Mouse (Mus musculus) brain, adult 2 months (tissue): ENCODE results near the gene Cd164l2.

ENCODE experiments used
- DNase-seq: peaks from one replicate; pipeline ENCODE4 v3.0.0; 2011; ENCODE audit warnings: low read depth, low spot score

Cd164l2 gene

DNA sequence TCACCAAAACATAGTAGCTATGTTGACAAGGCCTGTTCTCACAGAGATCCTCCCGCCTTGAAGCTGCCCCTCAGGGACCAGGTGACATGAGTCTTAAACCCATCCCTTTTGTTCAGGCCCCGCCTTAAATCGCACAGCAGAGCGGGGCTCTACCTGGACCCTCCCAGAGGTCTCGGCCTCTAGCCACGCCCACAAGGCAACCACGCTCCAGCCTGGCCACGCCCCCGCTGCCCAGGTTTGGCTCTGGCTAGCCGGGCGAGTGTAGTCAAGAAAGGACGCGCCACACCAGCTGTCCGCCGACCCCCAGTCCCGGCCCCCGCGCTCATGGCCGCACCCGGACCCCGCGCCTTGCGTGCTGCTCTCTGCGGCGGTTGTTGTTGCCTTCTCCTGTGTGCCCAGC is 8.7 kb downstream of the Cd164l2 start:
- DNase-seq, result no peak

GRCm38 (mm10) chr4:133221701-133222100 is 9.8 kb downstream of the Cd164l2 start:
- no peak for DNase-seq

DNA sequence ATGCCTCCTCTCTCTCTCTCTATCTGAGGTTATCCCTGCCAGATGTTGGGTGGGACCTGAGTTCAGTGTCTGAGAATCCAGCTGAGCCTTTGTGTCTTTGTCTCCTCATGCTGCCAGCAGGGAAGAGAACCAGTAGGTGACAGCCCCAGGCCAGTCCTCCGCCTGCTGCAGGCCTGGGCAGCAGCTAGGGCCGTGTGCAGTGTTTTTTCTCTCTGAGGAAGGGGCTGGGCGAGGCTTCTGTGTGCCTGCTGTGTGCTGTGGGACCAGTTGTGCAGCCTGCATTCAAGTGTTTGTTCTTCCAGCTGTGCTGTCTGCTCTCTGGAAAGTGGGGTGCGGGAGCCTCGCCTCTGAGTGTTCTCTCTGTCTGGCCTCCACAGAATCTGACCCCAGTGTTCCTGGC is 11.9 kb downstream of the Cd164l2 start:
- DNase-seq, result no peak

- DNase-seq, result no peak
These were observed 14.1 kb downstream of the Cd164l2 start for GRCm38 (mm10) chr4:133226073-133226472.

- DNase-seq, result no peak
These were observed 15.7 kb downstream of the Cd164l2 start for GRCm38 (mm10) chr4:133227636-133228035.

DNA sequence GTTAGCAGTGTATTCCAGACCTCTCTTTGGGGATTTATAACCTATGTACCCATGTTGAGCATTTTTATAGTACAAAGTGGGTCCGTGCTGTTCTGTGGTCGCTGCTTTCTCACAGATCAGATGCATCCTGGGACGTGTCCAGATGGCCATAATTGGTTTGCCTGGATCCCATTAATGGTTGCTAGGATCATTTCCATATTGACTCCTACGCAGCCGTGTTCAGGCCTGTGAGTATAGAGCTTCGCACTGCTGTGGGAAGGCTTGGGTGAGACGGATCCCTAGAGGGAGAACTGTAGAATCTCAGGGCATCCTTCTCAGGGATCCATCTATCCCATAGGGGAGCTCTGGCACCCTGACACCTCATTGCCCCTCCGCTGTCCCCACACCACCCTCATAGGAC is 17.7 kb downstream of the Cd164l2 start:
- DNase-seq, result no peak

GRCm38 (mm10) chr4:133233285-133233976 is 21.5 kb downstream of the Cd164l2 start:
- DNase-seq, result peak; percentile 61

GRCm38 (mm10) chr4:133234771-133235170 is 22.8 kb downstream of the Cd164l2 start:
- no peak for DNase-seq

GRCm38 (mm10) chr4:133235415-133235814 is 23.5 kb downstream of the Cd164l2 start:
- DNase-seq, result no peak

DNA sequence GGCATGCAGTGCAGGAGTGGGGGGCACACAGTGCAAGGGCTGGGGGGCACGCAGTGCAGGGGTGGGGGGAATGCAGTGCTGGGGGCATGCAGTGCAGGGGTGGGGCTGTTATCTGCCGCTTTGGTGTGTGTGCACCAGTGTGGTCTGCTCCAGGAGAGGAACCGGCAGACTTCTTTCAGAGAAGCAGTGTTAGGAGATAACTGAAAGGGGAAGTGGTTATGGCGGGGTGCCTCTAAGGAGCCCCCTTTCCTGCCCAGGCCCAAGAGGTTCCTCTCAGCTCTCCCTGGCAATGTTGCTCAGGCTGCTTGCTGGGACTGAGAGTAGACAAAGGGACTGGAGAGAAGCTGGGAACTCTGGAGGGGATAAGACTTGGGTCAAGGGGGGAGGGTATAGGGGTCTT is 26.0 kb downstream of the Cd164l2 start:
- no peak for DNase-seq

GRCm38 (mm10) chr4:133240490-133240921 is 28.6 kb downstream of the Cd164l2 start, which contains the start of gene Map3k6:
Gene Map3k6, plus strand, starts transcription at chr4:133240818.
- no peak for DNase-seq

GRCm38 (mm10) chr4:133240934-133241908 is 29.3 kb downstream of the Cd164l2 start:
- peak; percentile 91 for DNase-seq

DNA sequence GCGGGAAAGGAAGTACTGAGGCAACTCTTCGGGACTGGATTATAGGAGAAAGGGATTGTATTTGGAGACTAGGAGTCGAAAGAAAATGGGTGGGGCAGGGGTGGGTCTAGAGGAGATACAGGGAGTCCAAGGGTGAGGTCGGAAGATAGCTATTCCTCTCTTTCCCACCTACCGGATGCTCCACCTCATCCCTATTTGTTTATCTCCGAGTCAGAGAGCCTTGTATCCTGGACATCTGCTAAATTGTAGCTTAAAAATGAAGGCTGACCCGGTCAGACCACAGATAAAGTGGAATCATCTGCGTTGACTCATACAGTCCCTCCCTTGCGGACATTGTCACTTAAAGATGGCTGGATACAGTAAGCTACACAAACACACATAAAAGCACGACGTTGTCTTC is 30.0 kb downstream of the Cd164l2 start:
- DNase-seq, result no peak

GRCm38 (mm10) chr4:133242710-133243109 is 30.8 kb downstream of the Cd164l2 start:
- DNase-seq, result no peak

- DNase-seq, result no peak
These were observed 31.6 kb downstream of the Cd164l2 start for GRCm38 (mm10) chr4:133243538-133243937.

DNA sequence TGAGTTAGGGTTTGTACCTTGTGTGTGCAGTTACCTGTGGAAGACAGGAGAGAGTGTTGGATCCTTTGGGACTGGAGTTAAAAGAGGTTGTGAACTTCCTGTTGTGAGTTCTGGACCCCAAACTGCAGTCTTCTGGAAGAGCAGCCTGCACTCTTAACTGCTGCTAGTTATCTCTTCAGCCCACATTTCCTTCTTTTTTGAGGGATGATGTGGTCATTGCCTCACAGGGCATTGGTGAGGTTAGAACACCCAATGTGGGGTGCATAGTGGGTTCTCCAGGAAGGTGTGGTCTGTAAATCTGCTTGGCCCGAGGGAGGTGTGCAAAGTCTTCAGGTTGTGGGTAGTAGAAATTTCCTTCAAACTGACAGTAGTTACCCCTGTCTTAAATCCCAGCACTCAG is 32.4 kb downstream of the Cd164l2 start:
- DNase-seq, result no peak

DNA sequence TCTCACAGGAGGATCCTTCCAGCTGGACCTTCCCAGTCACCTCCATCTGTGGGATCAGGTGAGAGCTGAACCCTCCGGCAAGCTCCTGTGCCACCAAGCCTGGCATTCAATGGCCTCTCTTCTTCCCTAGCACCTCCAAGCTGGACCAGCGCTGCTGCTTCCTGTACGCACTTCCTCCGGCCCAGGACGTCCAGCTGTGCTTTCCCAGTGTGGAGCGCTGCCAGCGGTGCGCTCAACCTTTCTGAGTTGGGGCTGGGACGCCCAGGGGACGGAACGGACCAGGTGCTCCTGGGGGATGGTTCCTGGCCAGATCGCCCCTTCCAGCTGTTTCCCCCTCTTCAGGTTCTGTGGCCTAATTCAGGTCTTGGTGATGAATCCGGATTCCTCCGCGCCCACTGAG is 35.1 kb downstream of the Cd164l2 start:
- no peak for DNase-seq

DNA sequence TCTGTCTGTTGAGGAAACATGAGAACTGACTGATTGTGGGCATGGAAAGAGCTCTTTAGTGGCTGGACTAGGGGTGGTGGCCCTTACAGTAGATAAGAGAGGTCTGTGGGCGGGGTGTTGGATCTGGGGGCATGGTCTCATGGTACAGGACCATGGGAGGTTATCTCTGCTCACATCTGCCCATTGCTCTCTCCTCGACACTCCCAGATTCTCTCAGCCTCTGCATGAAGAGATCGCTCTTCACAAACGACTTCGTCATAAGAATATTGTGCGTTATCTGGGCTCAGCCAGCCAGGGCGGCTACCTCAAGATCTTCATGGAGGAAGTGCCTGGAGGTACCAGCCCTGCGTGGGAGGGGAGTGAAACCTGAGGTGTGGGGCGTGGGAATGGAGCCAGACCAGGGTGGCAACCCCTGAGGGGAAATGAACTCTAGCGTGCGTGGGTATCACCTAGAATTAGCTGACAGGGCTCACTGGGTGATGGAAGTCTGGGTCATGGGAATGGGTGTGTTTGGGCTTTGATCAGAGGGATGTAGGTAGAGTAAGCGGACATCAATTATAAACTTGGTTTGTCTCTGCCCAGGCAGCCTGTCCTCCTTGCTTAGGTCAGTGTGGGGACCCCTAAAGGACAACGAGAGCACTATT is 36.0 kb downstream of the Cd164l2 start:
- no peak for DNase-seq

GRCm38 (mm10) chr4:133250609-133251008 is 38.7 kb downstream of the Cd164l2 start:
- DNase-seq, result peak; percentile 82

GRCm38 (mm10) chr4:133251214-133251613 is 39.3 kb downstream of the Cd164l2 start:
- DNase-seq, result peak; percentile 31

- peak; percentile 18 for DNase-seq
These were observed 40.2 kb downstream of the Cd164l2 start for GRCm38 (mm10) chr4:133252089-133252488.

- no peak for DNase-seq
These were observed 41.5 kb downstream of the Cd164l2 start for GRCm38 (mm10) chr4:133253412-133253811.
